Mouse (Mus musculus): ENCODE data around the gene Zfp618.

DNA sequence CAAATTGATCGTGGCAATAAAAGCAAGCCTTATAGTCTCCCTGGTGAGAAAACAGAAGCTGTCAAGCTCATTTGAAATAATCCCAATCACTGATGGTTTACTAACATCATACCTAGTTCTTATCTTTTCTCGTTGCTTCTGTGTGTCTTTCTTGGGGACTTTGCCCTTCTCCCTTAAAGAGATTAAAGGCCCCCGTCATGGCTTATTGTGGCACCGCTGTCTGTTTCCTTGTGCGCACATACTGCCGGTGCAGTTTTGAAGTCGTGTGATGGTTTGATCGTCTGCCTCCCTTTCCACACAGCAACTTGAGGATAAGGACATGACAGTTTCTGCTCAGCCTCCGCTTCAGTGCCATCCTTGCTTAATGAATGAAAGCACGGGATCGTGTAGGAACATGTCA, 135.1 kb downstream of the Zfp618 start:
- no peak for TF ChIP-seq EP300 (optimal IDR thresholded peaks at IDR 0.05)
- no peak for TF ChIP-seq CTCF (IDR thresholded peaks at IDR 0.05; ENCODE audit: low read depth)
